Mouse (Mus musculus): ENCODE measurements around the gene Brd3os. TPM values are rescaled to one million over a fixed set of nuclear protein-coding genes. Genes with fewer than 3 reads are reported as not detected.
A peak's percentile ranks its signal among the peaks of the same experiment; 100 is the strongest.

The Brd3os gene
- total RNA-seq, 2 experiments from 2014 or later = 7.7 to 7.8 TPM

- no peak for DNase-seq (ENCODE audit: low spot score in 2 of 2)
Measured at GRCm38 (mm10) chr2:27461881-27462660, 19.9 kb downstream of the Brd3os start.

GRCm38 (mm10) chr2:27462901-27463300 lies 20.8 kb downstream of the Brd3os start:
- DNase-seq (ENCODE audit: low spot score in 2 of 2) = no peak

- no peak for DNase-seq (ENCODE audit: low spot score in 2 of 2)
Measured at GRCm38 (mm10) chr2:27469292-27469990, 27.3 kb downstream of the Brd3os start.

GRCm38 (mm10) chr2:27469991-27470355 lies 27.8 kb downstream of the Brd3os start:
- DNase-seq (ENCODE audit: low spot score in 2 of 2) = no peak

DNA sequence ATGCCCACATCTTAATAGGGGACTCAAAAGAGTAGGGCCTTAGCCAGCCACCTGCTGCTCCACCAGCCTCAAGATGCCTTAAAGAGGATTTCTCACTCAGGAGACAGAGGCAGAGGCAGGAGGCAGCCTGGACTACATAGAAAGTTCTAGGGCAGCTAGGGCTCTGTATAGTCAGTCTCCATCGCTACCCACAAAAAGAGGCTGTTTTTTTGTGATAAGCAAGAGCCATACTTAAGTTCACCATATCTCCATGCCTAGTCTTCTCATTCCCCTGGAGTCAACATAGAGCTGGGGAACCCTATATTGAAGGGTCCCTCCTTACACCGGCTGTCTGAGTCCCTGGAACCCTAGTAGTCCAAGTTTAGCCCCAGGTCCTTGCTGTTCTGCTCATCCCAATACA lies 28.4 kb downstream of the Brd3os start:
- no peak for DNase-seq (ENCODE audit: low spot score in 2 of 2)

- no peak for DNase-seq (ENCODE audit: low spot score in 2 of 2)
Measured at GRCm38 (mm10) chr2:27471170-27471584, 29.1 kb downstream of the Brd3os start.

GRCm38 (mm10) chr2:27473061-27473765 lies 31.1 kb downstream of the Brd3os start:
- no peak for DNase-seq (ENCODE audit: low spot score in 2 of 2)

GRCm38 (mm10) chr2:27473911-27474310 lies 31.8 kb downstream of the Brd3os start:
- DNase-seq (ENCODE audit: low spot score in 2 of 2) = no peak

DNA sequence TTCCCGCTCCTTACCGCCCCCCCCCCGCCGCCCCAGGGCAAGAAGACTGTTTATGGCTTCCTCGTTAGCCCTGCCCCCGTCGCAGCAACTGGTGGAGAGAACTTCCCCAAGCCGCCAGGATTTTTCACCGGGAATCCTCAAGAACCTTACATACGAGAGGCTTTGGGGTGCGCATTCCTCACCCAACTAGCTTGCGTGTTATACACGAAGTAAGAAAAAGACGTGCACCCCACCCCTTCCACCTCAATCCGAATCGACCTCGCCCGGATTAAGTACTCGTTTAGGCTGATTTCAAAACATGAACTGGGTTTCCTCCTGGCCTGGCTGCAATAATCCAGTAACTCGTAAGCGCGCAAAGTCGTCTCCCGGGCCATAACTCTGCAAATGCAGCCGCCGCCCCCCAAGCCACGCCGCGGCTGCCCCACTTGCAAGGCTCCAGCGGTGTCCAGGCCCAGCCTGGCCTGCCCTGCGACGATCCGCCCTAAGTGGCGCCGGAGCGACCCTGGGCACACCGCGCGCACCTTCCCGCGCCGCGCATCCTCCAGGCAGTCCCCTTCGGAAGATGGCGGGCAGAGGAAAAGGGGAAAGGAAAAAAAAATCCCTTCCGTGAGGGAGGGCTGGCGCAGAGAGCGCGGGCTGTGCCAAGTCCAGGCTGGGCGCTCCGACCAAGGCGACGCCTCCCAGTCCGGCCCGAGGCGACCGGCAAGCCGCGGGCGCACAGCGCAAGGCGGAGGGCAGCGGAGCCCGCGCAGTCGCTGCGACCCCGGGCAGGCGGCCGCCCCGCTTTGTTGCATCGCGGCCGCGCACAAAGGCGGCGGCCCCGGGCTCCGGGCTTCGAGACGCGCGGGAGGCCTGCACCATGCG lies 32.7 kb downstream of the Brd3os start:
- DNase-seq (ENCODE audit: low spot score in 2 of 2) = no peak

- DNase-seq (ENCODE audit: low spot score in 2 of 2) = peak; percentile 76 to 83
Measured at GRCm38 (mm10) chr2:27475495-27476302, 33.6 kb downstream of the Brd3os start.

GRCm38 (mm10) chr2:27476303-27477192 lies 34.4 kb downstream of the Brd3os start:
- no peak for DNase-seq (ENCODE audit: low spot score in 2 of 2)

DNA sequence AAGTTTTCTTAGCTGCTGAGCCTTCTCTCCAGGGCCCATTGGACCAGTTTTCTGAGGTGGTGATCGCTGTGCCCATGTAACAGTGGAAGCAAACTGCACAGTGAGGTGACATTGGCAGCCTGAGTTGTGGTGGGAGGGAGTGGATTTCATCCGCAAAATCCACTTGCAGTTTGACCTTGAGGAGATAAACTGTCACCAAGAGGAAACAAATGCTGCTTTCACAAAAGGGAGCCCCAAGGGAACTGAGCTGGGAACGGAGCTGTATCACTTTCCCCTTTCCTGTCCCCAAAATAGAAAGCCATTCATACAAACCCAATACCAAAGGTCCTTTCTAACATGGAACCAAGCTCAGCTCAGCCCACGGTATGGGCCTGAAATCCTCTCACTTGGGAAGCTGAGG lies 37.7 kb downstream of the Brd3os start:
- no peak for DNase-seq (ENCODE audit: low spot score in 2 of 2)

- DNase-seq (ENCODE audit: low spot score in 2 of 2) = no peak
Measured at GRCm38 (mm10) chr2:27480367-27480766, 38.2 kb downstream of the Brd3os start.

DNA sequence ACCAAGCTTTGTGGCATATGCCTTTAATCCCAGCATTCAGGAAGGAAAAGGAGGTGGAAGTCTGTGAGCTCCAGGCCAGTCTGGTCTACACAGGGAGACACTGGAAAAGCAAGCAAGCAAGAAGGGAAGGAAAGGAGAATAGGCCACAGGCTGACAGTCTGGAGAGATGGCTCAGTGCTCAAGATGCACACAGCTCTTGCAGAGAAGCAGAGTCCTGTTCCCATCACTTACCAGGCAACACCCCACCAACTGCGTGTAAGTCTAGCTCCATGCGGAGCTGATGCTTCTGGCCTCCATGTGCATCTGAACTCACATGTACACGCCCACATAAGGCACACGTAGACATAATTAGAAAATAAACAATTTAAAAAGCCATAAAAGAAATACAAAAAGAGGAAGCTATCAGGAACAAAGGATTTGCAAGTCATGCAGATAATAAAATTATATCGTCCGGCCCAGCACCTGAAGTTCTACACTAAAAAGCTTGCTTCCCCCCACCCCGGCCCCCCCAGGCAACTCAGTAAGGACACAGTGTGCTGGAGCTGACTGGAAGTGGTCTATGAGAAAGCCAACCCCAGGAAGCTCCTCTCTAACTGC lies 40.2 kb downstream of the Brd3os start:
- DNase-seq (ENCODE audit: low spot score in 2 of 2) = no peak

DNA sequence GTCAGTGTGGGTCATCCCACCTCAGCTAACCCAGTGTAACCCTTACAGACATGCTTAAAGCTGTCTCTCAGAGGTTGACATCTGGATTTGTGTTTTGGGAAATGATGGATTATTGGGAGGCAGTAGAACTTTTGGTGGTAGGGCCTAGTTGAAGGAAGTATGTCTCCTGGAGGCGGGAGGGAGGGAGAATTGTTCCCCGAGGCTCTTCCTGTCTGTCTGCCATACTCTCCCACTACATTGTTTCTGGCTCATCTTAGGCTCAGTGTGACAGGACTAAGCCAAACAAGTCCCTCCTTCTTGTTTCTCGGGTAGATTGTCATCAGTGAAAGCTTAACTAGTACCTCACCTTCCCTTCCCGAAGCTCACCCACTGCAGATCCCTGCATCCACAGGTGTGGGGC lies 44.6 kb downstream of the Brd3os start:
- no peak for DNase-seq (ENCODE audit: low spot score in 2 of 2)

DNA sequence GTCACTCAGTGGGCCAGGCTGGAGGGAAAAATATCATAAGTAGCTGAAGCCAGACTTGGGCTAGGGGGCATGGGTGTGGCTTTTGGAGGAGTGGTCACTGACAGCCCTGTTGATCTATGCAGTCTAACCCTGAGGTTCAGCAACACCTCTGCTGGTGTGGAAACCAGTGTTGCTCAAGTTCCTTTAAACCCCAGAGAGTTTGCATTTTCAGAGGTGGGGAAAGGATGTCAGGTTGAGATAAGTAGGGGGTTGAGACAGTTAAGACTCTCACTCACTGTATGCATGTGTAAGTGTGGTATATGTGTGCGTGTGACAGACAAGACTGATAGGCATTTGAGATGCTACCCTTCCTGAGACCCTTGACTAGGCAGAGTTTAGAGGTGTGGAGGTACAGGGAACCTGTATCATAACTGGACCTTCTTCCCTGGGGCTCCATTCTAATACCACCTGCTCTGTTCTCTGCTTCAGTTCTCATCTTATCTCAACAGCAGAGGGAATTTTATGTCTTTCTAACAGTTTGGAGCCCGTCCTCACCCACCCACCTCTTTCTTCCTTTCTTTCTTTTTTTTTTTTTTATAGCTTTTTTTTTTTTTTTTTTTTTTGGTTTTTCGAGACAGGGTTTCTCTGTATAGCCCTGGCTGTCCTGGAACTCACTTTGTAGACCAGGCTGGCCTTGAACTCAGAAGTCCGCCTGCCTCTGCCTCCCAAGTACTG lies 45.4 kb downstream of the Brd3os start:
- no peak for DNase-seq (ENCODE audit: low spot score in 2 of 2)

DNA sequence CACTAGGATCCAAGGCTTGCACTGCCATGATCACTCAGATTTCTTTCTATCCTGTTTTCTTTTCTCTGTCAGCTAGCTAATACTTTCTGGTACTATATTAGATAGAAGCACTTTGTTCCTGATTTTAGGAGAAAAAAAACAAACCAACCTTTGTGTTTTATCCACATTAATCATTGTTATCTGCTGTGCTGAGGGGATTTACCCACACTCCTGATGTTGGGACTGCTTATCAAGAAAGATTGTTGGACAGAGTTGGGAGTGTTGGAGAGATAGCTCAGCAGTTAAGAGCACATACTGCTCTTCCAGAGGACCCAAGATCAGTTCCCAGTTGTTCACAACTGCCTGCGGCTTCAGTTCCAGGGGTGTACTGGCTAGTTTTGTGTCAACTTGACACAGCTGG lies 46.2 kb downstream of the Brd3os start:
- DNase-seq (ENCODE audit: low spot score in 2 of 2) = no peak

DNA sequence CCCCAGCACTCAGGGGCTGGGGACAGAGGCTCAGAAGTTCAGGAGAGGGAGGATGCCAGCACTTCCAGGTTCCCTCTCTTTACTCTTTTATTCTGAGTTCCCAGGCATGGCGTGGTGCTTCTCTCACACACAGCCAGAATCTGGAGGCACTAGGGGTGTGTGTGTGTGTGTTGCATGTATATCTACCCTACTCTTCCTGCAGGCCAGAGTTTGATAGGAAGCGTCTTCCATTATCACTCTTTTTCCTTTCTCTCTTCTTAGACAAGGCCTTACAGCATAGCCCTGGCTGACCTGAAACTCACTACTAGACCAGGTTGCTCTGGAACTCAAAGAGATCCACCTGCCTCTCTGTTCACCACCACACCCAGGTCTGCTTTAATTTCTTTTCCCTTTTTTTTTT lies 48.8 kb downstream of the Brd3os start:
- no peak for DNase-seq (ENCODE audit: low spot score in 2 of 2)
